Mouse (Mus musculus) kidney, adult 2 months (tissue): ENCODE measurements around the gene Asap2. TPM values are rescaled to one million over a fixed set of nuclear protein-coding genes. Genes with fewer than 3 reads are reported as not detected.

Experiments
- DNase-seq: peaks from one replicate; pipeline ENCODE4 v3.0.0; 2021
- H3K27ac ChIP-seq: fragments of 200-500 bp; 2 replicates; pipeline ENCODE4 v1.5.1; 2012; ENCODE audit warnings: low read depth, low read length, control low read depth, inconsistent platforms; ENCODE audit not compliant: insufficient read depth
- H3K27me3 ChIP-seq: fragments of 200-500 bp; replicated peaks from 2 replicates; pipeline ENCODE4 v1.6.1; 2012; ENCODE audit warnings: mild to moderate bottlenecking, moderate library complexity, low read length, inconsistent platforms; ENCODE audit not compliant: control insufficient read depth, insufficient read depth
- H3K36me3 ChIP-seq: fragments of 200-500 bp; 2 replicates; pipeline ENCODE4 v1.6.1; 2012; ENCODE audit warnings: mild to moderate bottlenecking, moderate library complexity, low read length, inconsistent platforms; ENCODE audit not compliant: control insufficient read depth, insufficient read depth
- H3K4me1 ChIP-seq: fragments of 200-500 bp; 2 replicates; pipeline ENCODE4 v1.6.1; 2011; ENCODE audit warnings: low read length; ENCODE audit not compliant: control insufficient read depth, insufficient read depth
- H3K4me3 ChIP-seq: fragments of 200-500 bp; 2 replicates; pipeline ENCODE4 v1.5.1; 2011; ENCODE audit warnings: mild to moderate bottlenecking, low read depth, low read length, control low read depth; ENCODE audit not compliant: insufficient read depth
- CTCF ChIP-seq: fragments of 200-500 bp; conservative IDR thresholded peaks from 2 replicates; pipeline ENCODE4 v1.5.1; 2011; ENCODE audit warnings: low read depth, mild to moderate bottlenecking, control low read depth, low read length, moderate library complexity, mixed read lengths; ENCODE audit not compliant: insufficient read depth, insufficient read length
- POLR2A ChIP-seq: fragments of 200-500 bp; IDR thresholded peaks from one replicate; pipeline ENCODE4 v1.6.1; 2011; ENCODE audit warnings: low read depth, low read length, control low read depth
- WGBS: fragments of 180-500 bp; shearing (Covaris S2); methylation state at CpG from one replicate; pipeline ENCODE4 v1.1.7; 2018; 5-methylcytosine and 5-hydroxymethylcytosine counted together
- polyA plus RNA-seq: library from polyadenylated mRNA; depleted of rRNA; stranded (reverse); fragments of >200 nt; gene quantifications from 2 replicates; pipeline ENCODE4 v1.2.3, GENCODE M21; 2012

Gene Asap2
- polyA plus RNA-seq, 1 experiment, result 8.2 TPM

GRCm38 (mm10) chr12:21135651-21136461, 145.6 kb downstream of the Asap2 start:
- Histone ChIP-seq H3K27me3 (no peaks in the 10 kb centered on the region), H3K4me1 (peaks cover 11% of the 10 kb centered on the region), H3K4me3 (no peak overlapping the region), H3K27ac (peak overlapping the region; percentile 2; the same call in 1 of the 2 replicates), H3K36me3 (no peaks in the 10 kb centered on the region)
- no peak for TF ChIP-seq CTCF
- WGBS, result 51% methylated on average over 8 of the region's 8 CpGs
- peak; percentile 51 for DNase-seq

GRCm38 (mm10) chr12:21136462-21136751, 146.1 kb downstream of the Asap2 start:
- DNase-seq, result no peak
- no peaks in the 10 kb centered on the region for H3K36me3 ChIP-seq
- peaks cover 11% of the 10 kb centered on the region for H3K4me1 ChIP-seq

GRCm38 (mm10) chr12:21139560-21139959, 149.3 kb downstream of the Asap2 start:
- H3K27ac ChIP-seq, result no peak overlapping the region
- DNase-seq, result peak; percentile 50
- 60% methylated on average over 4 of the region's 4 CpGs for WGBS
- H3K27me3 ChIP-seq, result no peaks in the 10 kb centered on the region
- TF ChIP-seq CTCF, result no peak
- no peak for TF ChIP-seq POLR2A
- H3K4me3 ChIP-seq, result no peak overlapping the region
- no peaks in the 10 kb centered on the region for H3K36me3 ChIP-seq
- H3K4me1 ChIP-seq, result peaks cover 6% of the 10 kb centered on the region

More at GRCm38 (mm10) chr12:21136462-21136751, 146.1 kb downstream of the Asap2 start:
- 0 out of 2 replicates have a peak overlapping the region, but pooled peaks have one; percentile 2 for H3K27ac ChIP-seq
- TF ChIP-seq POLR2A (no peak), CTCF (no peak)
- WGBS, result 51% methylated on average over 2 of the region's 2 CpGs
- H3K27me3 ChIP-seq, result no peaks in the 10 kb centered on the region
- H3K4me3 ChIP-seq, result no peak overlapping the region

GRCm38 (mm10) chr12:21140153-21140552, 149.9 kb downstream of the Asap2 start:
- DNase-seq, result no peak
- TF ChIP-seq CTCF, result no peak
- TF ChIP-seq POLR2A, result no peak
- H3K4me1 ChIP-seq, result peaks cover 8% of the 10 kb centered on the region
- H3K36me3 ChIP-seq, result no peaks in the 10 kb centered on the region
- H3K4me3 ChIP-seq, result no peak overlapping the region
- WGBS, result 94% methylated on average over 14 of the region's 14 CpGs
- H3K27me3 ChIP-seq, result no peaks in the 10 kb centered on the region
- H3K27ac ChIP-seq, result no peak overlapping the region

- Histone ChIP-seq H3K4me1 (peaks cover 8% of the 10 kb centered on the region), H3K27ac (no peak overlapping the region), H3K4me3 (no peak overlapping the region), H3K36me3 (no peaks in the 10 kb centered on the region), H3K27me3 (no peaks in the 10 kb centered on the region)
- no peak for TF ChIP-seq CTCF
- TF ChIP-seq POLR2A, result no peak
- DNase-seq, result no peak
- 91% methylated on average over 6 of the region's 6 CpGs for WGBS
These were observed 150.6 kb downstream of the Asap2 start for GRCm38 (mm10) chr12:21140741-21141308.

- H3K36me3 ChIP-seq, result no peaks in the 10 kb centered on the region
- H3K4me3 ChIP-seq, result no peak overlapping the region
- no peaks in the 10 kb centered on the region for H3K27me3 ChIP-seq
- WGBS, result 82% methylated on average over 5 of the region's 5 CpGs
- TF ChIP-seq CTCF (no peak), POLR2A (no peak)
- DNase-seq, result no peak
- peaks cover 2% of the 10 kb centered on the region; the same call in 1 of the 2 replicates for H3K4me1 ChIP-seq
- no peak overlapping the region for H3K27ac ChIP-seq
These were observed 151.5 kb downstream of the Asap2 start for GRCm38 (mm10) chr12:21141691-21142300.
